Mouse (Mus musculus) small intestine, adult 10 weeks (tissue): ENCODE data around the gene Id3. TPM values are rescaled to one million over a fixed set of nuclear protein-coding genes. Genes with fewer than 3 reads are reported as not detected.

ENCODE experiments used
- polyA plus RNA-seq: library from polyadenylated mRNA; stranded (reverse); fragments of 350-450 nt; fragmentation: Illumina TruSeq; extraction: RNeasy Lipid Tissue Mini Kit (QIAGEN cat#74804); gene quantifications from one replicate; pipeline ENCODE4 v1.2.3, GENCODE M21; 2014; ENCODE audit warnings: low replicate concordance

The Id3 gene
- 16.7 TPM for polyA plus RNA-seq

DNA sequence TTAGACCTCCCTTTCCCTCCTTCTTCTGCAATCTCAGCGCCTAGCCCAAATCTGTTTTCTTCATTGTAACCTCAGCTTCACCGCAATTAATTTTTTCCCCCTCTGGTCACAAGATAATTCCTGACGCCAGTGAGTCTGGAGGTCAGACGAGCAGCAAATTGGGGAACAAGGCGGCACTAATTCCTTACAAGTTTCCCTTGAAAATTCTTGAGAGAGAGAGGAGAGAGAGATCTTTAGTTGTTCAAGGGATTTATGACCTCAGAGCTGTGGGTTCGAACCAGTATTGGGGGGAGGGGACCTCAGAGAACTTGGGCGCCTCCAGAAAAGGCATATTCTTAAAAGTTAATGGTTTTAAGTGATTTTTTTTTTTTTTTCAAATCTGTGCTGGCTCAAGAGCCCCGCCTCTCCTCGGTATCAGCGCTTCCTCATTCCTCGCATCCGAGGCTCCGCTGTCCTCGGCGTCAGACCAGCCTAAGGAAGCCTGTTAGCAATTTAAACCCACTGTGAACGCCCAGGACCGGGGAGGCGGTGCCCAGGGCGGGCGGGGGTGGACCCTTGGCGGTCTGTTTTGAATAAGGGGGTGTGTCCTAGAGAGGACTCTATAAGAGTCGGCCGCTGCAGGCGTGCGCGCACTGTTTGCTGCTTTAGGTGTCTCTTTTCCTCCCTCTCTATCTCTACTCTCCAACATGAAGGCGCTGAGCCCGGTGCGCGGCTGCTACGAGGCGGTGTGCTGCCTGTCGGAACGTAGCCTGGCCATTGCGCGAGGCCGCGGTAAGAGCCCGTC is at the start of gene Id3:
Id3 (plus strand) TSS at position 305 of the 784 bp plus-strand sequence.

DNA sequence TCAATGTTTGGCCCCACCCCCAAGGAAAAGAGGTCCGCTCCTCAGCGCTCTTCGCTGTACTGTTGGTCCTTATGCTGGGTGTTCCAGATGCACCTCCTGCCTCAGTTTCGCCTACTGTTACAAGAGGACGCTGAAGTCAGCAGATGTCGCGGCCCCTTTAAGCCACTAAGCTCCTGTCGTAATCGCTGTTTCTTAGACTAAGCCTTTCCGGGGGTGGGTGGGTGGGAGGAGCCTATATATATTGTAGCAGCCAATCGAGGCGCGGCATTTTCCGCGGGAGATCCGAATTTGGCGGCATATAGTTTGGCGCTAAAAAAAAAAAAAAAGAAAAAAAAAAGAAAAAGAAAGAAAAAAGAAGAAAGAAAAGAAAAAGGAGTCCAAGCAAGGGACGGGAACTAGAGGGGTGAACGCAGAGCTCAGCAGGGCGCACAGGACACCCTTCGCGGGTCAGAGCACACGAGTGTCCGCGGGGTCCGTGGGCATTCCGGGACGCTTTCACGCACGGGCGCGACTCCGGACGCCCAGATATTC is 28.8 kb downstream of the Id3 start, which contains the start of gene E2f2:
E2f2 (plus strand) TSS at position 384 of the 531 bp plus-strand sequence.

Other genes starting within 250 kb of the Id3 start
- 0.41 TPM for gene Cnr2, start 248.1 kb upstream of the Id3 start, polyA plus RNA-seq
- 73.7 TPM for gene Fuca1, start 222.8 kb upstream of the Id3 start, polyA plus RNA-seq
- 8.0 TPM for gene Hmgcl, start 197.0 kb upstream of the Id3 start, polyA plus RNA-seq
- gene Gale, start 179.8 kb upstream of the Id3 start, polyA plus RNA-seq = 0.37 TPM
- gene Lypla2, start 170.9 kb upstream of the Id3 start, polyA plus RNA-seq = 0.33 TPM
- 37.9 TPM for gene Pithd1, start 156.2 kb upstream of the Id3 start, polyA plus RNA-seq
- 12.7 TPM for gene Eloa, start 121.7 kb upstream of the Id3 start, polyA plus RNA-seq
- gene Rpl11, start 90.1 kb upstream of the Id3 start, polyA plus RNA-seq = 132 TPM
- 2.3 TPM for gene E2f2, start 28.9 kb downstream of the Id3 start, polyA plus RNA-seq
- not detected for gene Asap3, start 62.9 kb downstream of the Id3 start, polyA plus RNA-seq
- 6.1 TPM for gene Tcea3, start 104.2 kb downstream of the Id3 start, polyA plus RNA-seq
- gene Zfp46, start 141.2 kb downstream of the Id3 start, polyA plus RNA-seq = 2.9 TPM
- gene Hnrnpr, start 167.4 kb downstream of the Id3 start, polyA plus RNA-seq = 110 TPM